Mouse (Mus musculus) kidney, adult 2 months (tissue): ENCODE measurements at regions not wholly inside any gene's neighbourhood (a gene's known extent, or its start where the extent isn't known, plus 50 kb on each side); places are given as distances from the start of the nearest gene placed in this dataset.

Experiments
- CTCF ChIP-seq: fragments of 200-500 bp; conservative IDR thresholded peaks from 2 replicates; pipeline ENCODE4 v1.5.1; 2011; ENCODE audit warnings: low read depth, mild to moderate bottlenecking, control low read depth, low read length, moderate library complexity, mixed read lengths; ENCODE audit not compliant: insufficient read depth, insufficient read length
- POLR2A ChIP-seq: fragments of 200-500 bp; IDR thresholded peaks from one replicate; pipeline ENCODE4 v1.6.1; 2011; ENCODE audit warnings: low read depth, low read length, control low read depth

DNA sequence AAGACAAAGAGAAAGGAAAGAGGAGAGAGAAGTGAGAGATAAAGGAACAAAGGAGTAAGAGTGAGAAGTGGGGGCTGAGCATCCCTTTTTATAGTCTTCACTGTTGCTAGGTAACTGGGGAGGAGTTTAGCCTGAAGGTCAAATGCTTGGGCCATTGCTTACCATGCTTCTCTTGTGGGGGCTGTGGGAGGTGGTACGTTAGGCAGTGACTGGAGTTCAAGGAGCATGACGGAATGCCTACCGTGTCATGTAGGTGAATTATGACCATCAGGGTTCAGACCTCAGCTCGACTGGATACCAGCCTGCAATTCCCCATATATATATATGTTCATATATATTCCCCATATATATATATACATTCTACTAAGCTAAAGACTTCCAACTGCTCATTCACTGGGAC is 571.8 kb downstream of the Trib2 start:
- TF ChIP-seq CTCF (no peak), POLR2A (no peak)
